Comparison of ENCODE assay signal across 14 mouse cellular contexts in the genomic region with DNA sequence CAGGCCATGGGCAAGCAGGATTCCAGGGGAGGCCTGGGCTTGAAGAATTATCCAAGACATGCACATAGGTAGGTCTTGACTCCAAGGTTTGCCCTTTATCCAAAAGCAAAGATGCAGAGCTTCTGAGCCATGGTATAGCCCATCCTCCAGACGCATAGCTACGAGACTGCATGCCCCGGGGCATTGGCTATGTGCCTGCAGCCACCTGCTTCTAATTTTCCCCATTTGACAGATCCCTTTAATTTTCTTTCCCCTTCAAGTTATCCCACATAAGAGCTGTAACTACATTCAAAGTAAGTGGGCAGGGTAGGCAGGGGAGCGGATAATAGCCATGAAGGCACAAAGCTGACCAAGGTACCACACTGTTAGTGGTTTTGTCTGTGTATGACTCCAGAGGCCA.
"Had no signal": no experiment of that assay in that cellular context is flagged by ENCODE, and none has a peak within 500 bp of the region (broad histone marks: within the 10 kb centered on the region; RNA-seq: fewer than 3 reads in every experiment).

No protein-coding gene starts in this region.

- H3K36me3 ChIP-seq: limb, embryonic 13.5 days; liver, embryonic 15.5 days; midbrain, embryonic 10.5 days; neural tube, embryonic 15.5 days had no signal

- DNase-seq: kidney, adult 2 months; kidney, postnatal 25 days; lung, embryonic 14.5 days; lung, postnatal 10 days; lung, postnatal 4 days; midbrain, embryonic 14.5 days; thymus, adult 18-20 months; thymus, postnatal 14 days had no signal

- H3K9ac ChIP-seq: limb, embryonic 13.5 days; liver, embryonic 15.5 days; lung, embryonic 14.5 days; neural tube, embryonic 15.5 days had no signal

- H3K4me3 ChIP-seq: limb, embryonic 13.5 days; liver, embryonic 15.5 days; midbrain, embryonic 10.5 days; myocyte; neural tube, embryonic 15.5 days had no signal

- H3K4me2 ChIP-seq: limb, embryonic 13.5 days; liver, embryonic 11.5 days; liver, embryonic 15.5 days; lung, embryonic 14.5 days; neural tube, embryonic 15.5 days had no signal

- H3K27ac ChIP-seq: limb, embryonic 13.5 days; liver, embryonic 15.5 days; midbrain, embryonic 10.5 days; neural tube, embryonic 15.5 days had no signal

- H3K9me3 ChIP-seq: liver, embryonic 15.5 days; neural tube, embryonic 15.5 days had no signal

- H3K27me3 ChIP-seq: liver, embryonic 15.5 days; neural tube, embryonic 15.5 days had no signal

- H3K4me1 ChIP-seq: liver, embryonic 15.5 days had no signal
